Mouse (Mus musculus): Measurements from ENCODE around the gene Akap1. TPM values are rescaled to one million over a fixed set of nuclear protein-coding genes. Genes with fewer than 3 reads are reported as not detected.

Akap1 gene
- polyA plus RNA-seq, 2 experiments: 14.9 to 31.4 TPM

- H3K4me3 ChIP-seq (replicated peaks; ENCODE audit: low read length): no peak overlapping the region
- DNase-seq (ENCODE audit: low spot score): no peak
- H3K27ac ChIP-seq (replicated peaks; ENCODE audit: low read depth, low read length): no peak overlapping the region
- no peaks in the 10 kb centered on the region for H3K36me3 ChIP-seq (ENCODE audit: control insufficient read depth, insufficient read depth, low read length)
- no peak for TF ChIP-seq POLR2A (IDR thresholded peaks at IDR 0.05; ENCODE audit: borderline replicate concordance, extremely low read depth, insufficient read depth, insufficient read length)
- no peak overlapping the region for H3K9ac ChIP-seq (ENCODE audit: low read depth, low read length, severe bottlenecking)
- WGBS: 83% methylated on average over 4 of the region's 4 CpGs
- H3K27me3 ChIP-seq (ENCODE audit: control insufficient read depth, insufficient read depth, low read length): no peaks in the 10 kb centered on the region
- H3K4me2 ChIP-seq (replicated peaks; ENCODE audit: low read depth, low read length, severe bottlenecking): no peak overlapping the region
- H3K9me3 ChIP-seq (ENCODE audit: control insufficient read depth, low read length): no peaks in the 10 kb centered on the region
- no peaks in the 10 kb centered on the region for H3K4me1 ChIP-seq (ENCODE audit: control insufficient read depth, insufficient read depth, low read length)
- no peak for ATAC-seq (ENCODE audit: low FRiP score, low read depth)
Observed at GRCm38 (mm10) chr11:88783525-88783924, 80.9 kb downstream of the Akap1 start.

GRCm38 (mm10) chr11:88782531-88782930, 81.9 kb downstream of the Akap1 start:
- no peaks in the 10 kb centered on the region for H3K4me1 ChIP-seq (ENCODE audit: control insufficient read depth, insufficient read depth, low read length)
- DNase-seq (ENCODE audit: low spot score) (no peak), ATAC-seq (ENCODE audit: low FRiP score, low read depth) (no peak)
- H3K9ac ChIP-seq (ENCODE audit: low read depth, low read length, severe bottlenecking): no peak overlapping the region
- WGBS: 85% methylated on average over 5 of the region's 5 CpGs
- H3K27me3 ChIP-seq (ENCODE audit: control insufficient read depth, insufficient read depth, low read length): no peaks in the 10 kb centered on the region
- no peak overlapping the region for H3K27ac ChIP-seq (replicated peaks; ENCODE audit: low read depth, low read length)
- no peak overlapping the region for H3K4me3 ChIP-seq (replicated peaks; ENCODE audit: low read length)
- TF ChIP-seq POLR2A (IDR thresholded peaks at IDR 0.05; ENCODE audit: borderline replicate concordance, extremely low read depth, insufficient read depth, insufficient read length): no peak
- H3K9me3 ChIP-seq (ENCODE audit: control insufficient read depth, low read length): no peaks in the 10 kb centered on the region
- no peak overlapping the region for H3K4me2 ChIP-seq (replicated peaks; ENCODE audit: low read depth, low read length, severe bottlenecking)
- H3K36me3 ChIP-seq (ENCODE audit: control insufficient read depth, insufficient read depth, low read length): no peaks in the 10 kb centered on the region

Other genes with a start within 250 kb of the Akap1 start
- gene Msi2, start 146.1 kb downstream of the Akap1 start, polyA plus RNA-seq (2012; rRNA removed): 36.5 and 45.3 TPM in 2 replicates
- 13.9 and 14.8 TPM in 2 replicates for gene Msi2, start 146.1 kb downstream of the Akap1 start, polyA plus RNA-seq (2014; fragmentation: Nextera tagmentation; extraction: Ambion mirVana)
- gene Scpep1, start 90.9 kb upstream of the Akap1 start, polyA plus RNA-seq (2012; rRNA removed): 42.3 and 46.5 TPM in 2 replicates
- 83.5 and 94.1 TPM in 2 replicates for gene Scpep1, start 90.9 kb upstream of the Akap1 start, polyA plus RNA-seq (2014; fragmentation: Nextera tagmentation; extraction: Ambion mirVana)
- gene Elobl, start 102.3 kb upstream of the Akap1 start, polyA plus RNA-seq (2012; rRNA removed): not detected in 2 replicates
- not detected in 2 replicates for gene Elobl, start 102.3 kb upstream of the Akap1 start, polyA plus RNA-seq (2014; fragmentation: Nextera tagmentation; extraction: Ambion mirVana)
- gene Coil, start 105.7 kb upstream of the Akap1 start, polyA plus RNA-seq (2012; rRNA removed): 20.1 and 21.6 TPM in 2 replicates
- gene Coil, start 105.7 kb upstream of the Akap1 start, polyA plus RNA-seq (2014; fragmentation: Nextera tagmentation; extraction: Ambion mirVana): 12.4 and 14.7 TPM in 2 replicates
- 5.6 and 6.2 TPM in 2 replicates for gene Trim25, start 134.8 kb upstream of the Akap1 start, polyA plus RNA-seq (2012; rRNA removed)
- gene Trim25, start 134.8 kb upstream of the Akap1 start, polyA plus RNA-seq (2014; fragmentation: Nextera tagmentation; extraction: Ambion mirVana): 5.8 and 6.1 TPM in 2 replicates
- gene Dgke, start 202.3 kb upstream of the Akap1 start, polyA plus RNA-seq (2012; rRNA removed): 6.2 and 7.0 TPM in 2 replicates
- 3.3 and 3.6 TPM in 2 replicates for gene Dgke, start 202.3 kb upstream of the Akap1 start, polyA plus RNA-seq (2014; fragmentation: Nextera tagmentation; extraction: Ambion mirVana)
- gene Gm525, start 209.3 kb upstream of the Akap1 start, polyA plus RNA-seq (2012; rRNA removed): 2.3 and 3.1 TPM in 2 replicates
- gene Gm525, start 209.3 kb upstream of the Akap1 start, polyA plus RNA-seq (2014; fragmentation: Nextera tagmentation; extraction: Ambion mirVana): 1.8 and 2.1 TPM in 2 replicates